Mouse (Mus musculus) 416B (cell line): ENCODE results near the gene Hoxb8.
A peak's percentile ranks its signal among the peaks of the same experiment; 100 is the strongest.

Source experiments
- DNase-seq: peaks from one replicate; pipeline ENCODE4 v3.0.0; 2011; ENCODE audit warnings: low read depth

Hoxb8 gene

DNA sequence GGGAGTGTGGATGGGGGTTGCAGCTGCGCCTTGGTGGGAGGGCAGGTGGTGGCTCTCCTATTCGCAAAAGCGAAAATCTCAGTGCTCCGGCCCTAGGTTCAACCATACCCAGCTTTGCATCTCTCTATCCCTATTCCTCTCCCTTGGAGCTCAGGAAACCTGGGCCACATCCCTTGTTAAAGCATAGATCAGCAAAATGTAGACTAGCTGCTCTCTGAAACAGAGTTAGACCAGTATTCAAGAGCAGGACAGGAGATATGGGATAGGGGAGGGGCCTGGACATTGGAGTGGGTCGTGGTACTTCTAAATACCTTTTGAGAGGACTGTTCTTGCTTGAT is 33.6 kb downstream of the Hoxb8 start:
- DNase-seq = no peak

DNA sequence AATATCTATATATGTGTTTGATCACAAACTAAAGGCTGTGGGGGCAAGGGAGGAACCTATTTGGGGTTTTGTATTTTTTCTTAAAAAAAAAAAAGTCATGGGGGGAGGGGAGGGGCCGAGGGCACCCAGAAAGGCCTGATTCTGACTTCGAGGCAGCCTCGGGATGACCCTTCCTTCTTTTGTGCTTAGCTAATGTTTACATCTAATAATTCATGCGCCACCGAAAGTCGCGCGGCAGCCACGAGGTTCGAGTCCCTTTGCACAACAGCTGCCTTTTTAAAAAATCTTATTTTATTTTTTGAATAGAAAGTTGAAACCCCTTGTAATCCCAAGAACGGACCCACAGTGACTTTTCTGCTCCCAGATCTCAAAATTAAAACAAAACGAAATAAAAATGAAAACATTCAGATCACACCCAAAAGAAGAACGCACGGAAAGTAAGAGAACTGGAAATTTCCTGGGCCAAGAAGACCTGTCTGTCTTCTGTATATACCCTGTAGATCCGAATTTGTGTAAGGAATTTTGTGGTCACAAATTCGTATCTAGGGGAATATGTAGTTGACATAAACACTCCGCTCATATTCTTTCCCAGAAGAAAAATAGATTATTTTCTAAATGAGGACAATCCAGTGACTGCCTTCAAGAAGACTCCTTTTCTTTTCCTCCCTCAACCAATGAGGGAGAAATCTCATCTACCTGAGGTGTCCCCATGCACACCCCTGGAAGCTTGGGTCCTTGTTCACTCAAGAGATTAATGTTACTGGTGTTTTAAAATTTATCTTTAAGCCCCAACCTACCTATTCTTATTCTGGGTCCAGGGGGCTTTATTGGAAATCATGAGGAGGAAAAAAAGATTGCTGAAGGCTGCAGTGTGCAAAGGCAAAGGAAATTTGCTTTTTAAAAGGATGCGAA is 35.2 kb downstream of the Hoxb8 start:
- DNase-seq = no peak

DNA sequence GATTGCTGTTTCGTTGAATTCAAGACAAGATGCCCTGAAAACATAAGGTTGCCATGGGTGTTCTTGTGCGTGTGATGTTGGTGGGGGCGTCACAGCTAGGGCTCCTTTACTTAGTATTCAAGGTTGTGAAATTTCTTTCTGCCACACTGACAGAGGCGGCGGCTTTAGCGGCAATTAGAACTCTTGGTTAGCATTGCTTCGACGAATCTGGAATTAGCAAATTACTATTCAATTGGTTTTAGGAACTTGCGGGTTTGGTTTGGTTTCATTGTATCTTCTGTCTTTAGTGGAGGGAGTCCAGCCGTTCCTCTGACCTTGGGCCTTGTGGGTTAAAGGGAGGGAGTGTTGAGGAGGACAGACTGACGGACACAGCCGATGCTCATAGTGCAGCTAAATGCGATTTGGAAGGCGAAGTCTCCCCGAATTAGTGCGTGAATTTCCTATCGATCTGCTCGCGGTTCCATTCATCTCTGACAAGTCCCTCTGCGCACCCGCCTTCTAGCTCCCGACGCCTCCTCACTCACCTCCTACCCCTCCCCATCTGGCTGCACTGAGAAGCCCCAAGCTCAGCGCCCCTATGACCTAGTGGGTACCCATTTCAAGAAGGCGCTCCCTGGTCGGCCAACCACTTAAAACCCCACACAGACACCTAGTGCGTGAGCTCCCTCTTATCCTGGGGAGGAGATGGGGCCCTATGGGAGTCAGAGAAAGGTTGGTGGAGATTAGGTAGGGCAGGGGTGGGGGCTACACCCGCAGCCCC is 36.1 kb downstream of the Hoxb8 start, which contains the start of gene Hoxb4:
Gene Hoxb4, plus strand, starts transcription at position 660 of the 760 bp plus-strand sequence.
- DNase-seq = peak; percentile 12

DNA sequence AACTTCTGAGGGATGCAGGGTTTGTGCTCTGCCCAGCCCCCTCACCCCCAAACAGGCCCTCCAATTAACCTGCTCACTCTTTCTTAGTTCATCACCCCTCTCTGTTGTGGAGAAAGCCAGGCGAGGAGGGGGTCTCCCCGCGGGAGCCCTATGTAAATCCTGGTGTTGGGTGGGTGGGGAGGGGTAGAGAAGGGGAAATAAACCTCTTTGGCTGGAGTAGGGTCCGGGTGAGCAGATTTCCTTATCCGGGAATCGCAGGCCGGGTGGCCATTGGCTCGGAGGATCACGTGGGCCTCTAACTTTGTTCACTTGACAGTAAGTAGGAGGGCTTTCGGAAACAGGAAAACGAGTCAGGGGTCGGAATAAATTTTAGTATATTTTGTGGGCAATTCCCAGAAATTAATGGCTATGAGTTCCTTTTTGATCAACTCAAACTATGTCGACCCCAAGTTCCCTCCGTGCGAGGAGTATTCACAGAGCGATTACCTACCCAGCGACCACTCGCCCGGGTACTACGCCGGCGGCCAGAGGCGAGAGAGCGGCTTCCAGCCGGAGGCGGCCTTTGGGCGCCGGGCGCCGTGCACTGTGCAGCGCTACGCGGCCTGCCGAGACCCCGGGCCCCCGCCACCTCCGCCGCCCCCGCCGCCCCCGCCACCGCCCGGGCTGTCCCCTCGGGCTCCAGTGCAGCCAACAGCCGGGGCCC is 36.8 kb downstream of the Hoxb8 start:
- peak; percentile 91 for DNase-seq

DNA sequence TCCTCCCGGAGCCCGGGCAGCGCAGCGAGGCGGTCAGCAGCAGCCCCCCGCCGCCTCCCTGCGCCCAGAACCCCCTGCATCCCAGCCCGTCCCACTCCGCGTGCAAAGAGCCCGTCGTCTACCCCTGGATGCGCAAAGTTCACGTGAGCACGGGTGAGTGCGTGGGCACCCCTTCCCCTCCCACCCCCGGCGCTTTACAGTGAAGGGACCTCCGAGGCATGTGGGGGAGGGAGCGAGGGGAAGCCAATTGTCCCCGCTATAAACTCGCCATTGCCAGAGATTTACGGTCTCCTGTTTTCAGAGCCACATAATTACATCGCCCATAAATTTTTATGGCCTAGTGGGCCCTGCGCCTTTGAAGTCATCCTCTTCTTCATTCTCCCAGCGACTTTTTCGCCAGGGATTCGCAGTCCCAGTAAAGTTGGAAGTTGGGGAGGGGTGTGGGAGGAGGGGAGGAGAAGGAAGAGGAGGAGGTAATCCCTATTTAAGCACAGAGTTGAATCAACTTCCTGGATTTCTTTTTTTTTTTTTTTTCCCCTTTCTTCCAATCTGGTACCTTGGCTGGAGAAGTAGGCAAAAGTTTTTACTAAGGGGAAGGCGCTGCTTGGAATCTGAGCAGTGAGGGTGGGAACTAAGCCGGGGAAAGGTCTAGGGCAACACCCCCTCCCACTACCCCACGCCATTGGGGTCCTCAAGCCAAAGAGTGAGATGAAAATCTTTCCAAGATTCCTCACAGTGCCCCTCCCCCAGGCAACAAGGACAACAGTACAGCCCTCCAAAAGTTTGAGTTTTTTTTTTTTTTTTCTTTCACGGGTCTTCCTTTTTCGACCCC is 37.6 kb downstream of the Hoxb8 start:
- DNase-seq = peak; percentile 38

DNA sequence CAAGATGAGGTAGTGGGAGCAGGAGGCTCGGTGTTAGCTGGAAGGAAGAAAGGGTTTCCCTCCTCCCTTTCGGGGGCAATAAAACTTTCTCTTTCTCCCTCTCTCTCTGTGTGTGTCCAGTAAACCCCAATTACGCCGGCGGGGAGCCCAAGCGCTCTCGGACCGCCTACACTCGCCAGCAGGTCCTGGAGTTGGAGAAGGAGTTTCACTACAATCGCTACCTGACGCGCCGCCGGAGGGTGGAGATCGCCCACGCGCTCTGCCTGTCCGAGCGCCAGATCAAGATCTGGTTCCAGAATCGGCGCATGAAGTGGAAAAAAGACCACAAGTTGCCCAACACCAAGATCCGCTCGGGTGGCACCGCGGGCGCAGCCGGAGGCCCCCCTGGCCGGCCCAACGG is 38.2 kb downstream of the Hoxb8 start:
- DNase-seq = peak; percentile 12

DNA sequence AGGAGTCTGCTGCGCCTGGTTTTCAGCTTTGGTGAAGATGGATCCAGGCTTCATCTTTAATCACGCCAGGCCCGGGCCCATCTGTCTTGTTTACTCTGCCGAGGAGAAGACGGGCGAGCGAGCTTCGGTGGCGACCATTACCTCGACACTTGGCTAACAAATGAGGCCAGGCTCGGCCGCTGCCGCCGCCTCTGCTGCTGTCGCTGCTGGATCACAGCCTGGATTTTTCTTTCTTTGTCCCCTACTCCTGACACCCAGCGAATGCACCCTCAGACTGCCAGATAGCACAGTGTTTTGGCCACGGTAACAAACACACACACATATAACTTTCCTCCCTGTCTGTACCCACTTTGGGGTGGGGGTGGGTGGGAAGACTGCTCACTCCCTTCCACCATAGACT is 39.0 kb downstream of the Hoxb8 start:
- DNase-seq = no peak

DNA sequence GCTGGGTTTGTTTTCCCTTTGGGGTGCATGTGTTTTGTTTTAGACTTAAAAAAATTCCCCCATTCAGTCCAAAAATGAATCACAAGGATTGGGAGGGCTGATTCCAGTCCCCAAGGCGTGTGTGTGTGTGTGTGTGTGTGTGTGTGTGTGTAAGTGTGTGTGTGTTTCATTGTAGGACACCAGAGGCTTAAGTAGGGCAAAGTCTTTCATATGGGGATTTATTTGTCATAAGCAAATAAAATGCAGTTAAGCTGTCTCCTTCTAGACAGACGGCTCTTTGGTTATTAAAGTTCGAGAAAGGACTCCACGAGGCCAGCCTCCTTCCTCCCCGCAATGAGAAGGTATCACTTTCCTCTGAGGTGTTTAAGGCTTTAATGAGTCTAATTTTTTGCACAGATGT is 40.1 kb downstream of the Hoxb8 start:
- DNase-seq = no peak

DNA sequence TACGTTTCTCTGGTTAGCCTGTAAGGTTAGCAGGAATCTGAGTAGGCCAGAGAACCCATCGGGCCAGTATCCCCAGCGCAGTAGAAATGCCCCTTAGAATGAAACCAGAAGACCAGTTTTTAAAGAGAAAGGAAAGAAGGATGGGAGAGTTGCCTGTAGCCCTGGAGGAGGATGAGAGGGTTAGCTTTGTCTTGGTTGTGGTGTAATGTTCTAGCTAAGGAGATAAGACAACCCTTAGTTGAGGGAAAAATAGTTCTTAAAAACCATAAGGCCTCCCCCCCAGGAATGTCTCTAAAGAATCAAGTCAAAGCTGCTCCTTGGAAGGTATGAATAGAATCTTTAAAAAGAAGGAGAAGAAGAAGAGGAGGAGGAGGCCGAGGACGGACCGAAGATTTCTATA is 41.0 kb downstream of the Hoxb8 start:
- DNase-seq = no peak

DNA sequence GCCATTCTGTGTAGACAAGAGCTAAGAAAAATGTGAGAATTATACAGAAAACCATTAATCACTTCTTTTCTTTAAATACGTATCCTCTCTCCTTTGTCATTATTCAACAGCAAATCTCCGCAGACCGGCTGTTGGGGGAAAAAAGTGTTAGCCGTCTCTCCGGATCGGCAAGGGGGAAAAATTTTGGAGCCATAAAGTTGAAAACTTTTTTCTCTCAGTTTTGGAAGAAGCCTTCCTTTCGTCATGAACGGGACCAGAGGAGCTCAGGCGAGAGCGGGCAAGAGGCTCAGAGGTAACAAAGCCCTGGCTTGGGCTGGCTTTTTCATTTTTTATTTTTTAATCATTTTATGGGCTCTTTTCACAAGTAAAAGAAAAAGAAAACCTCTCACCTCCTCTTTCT is 41.4 kb downstream of the Hoxb8 start, which contains the start of gene Hoxb3:
Gene Hoxb3, plus strand, starts transcription at position 173 of the 400 bp plus-strand sequence.
- no peak for DNase-seq

DNA sequence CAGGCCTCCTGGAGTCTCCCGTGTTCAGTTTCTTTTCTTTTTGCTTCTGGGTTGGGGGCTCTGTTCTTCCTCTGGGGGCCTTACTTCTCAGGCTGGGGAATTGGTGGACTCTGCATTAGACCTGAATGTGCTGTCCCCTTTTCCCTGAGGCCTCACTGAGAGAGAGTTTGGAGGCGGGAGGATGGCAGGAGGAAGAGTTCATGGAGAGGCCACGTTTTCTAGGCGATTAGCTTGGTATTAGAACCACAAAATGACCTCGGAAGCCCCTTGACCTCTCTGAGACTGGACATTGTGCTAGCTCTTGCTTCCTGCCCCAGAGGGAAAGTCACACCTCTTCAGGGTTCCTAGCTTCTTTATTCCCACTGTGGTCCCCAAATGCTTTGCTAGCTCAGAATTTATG is 42.4 kb downstream of the Hoxb8 start:
- no peak for DNase-seq

DNA sequence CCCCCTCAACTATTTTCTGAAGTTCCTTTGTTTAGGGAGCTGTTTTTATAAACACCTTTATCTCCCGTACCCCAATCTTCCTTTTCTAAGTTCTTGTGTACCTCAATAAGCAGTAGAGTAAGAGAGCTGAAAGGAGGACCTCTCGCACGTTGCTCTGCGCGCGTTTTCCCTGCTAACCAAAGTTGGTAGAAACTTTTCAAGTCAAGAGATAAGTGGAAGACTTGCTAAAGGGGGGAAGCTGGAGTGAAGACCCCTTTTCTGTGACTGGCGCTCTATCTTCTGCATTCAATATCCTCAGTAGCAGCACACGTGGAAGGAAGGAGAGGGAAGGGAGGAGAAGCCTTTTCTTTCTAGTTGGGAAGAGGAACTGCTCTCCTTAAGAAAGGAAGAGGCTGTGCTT is 43.3 kb downstream of the Hoxb8 start:
- DNase-seq = no peak

DNA sequence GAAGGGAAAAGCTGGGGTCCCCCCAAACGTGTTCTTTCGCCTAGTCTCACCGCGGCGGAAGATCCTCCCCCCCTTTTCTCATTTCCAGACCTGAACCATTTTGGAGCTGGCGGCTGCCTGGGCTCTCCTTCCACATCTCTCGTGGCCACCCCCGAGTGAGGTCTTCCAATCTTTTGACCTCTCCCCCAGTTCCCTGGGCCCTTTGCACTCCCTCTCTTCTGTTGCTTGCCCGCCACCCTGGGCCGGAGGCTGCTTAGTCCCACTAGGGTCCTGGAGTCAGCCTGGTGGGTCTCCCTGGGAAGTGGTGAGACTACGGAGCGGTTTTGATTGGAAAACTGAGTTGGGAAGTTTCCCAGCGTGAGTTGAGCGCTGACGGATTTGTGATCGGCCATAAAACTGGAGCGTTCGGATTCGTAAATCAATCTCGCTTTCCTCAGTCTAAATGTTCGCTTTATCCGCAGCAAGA is 44.1 kb downstream of the Hoxb8 start:
- DNase-seq = no peak

DNA sequence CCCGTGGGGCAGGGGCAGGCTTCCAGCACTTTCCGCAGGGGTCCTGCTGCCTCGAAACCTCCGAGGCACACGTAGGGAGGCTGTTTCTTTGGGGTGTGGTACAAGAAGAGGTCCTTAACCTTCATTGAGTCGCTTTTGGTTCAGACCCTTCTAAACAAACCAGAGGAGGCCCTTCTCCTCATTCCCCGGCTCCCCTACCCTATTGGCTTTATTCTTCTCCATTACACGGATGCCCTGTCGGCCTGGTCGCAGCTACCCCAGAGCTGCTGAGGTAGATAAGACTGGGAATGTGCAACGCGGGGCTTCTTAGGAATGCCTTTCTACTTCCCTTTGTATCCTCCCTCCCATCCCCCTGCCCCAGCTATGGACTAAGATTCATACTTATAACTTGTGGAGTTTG is 45.0 kb downstream of the Hoxb8 start:
- no peak for DNase-seq

DNA sequence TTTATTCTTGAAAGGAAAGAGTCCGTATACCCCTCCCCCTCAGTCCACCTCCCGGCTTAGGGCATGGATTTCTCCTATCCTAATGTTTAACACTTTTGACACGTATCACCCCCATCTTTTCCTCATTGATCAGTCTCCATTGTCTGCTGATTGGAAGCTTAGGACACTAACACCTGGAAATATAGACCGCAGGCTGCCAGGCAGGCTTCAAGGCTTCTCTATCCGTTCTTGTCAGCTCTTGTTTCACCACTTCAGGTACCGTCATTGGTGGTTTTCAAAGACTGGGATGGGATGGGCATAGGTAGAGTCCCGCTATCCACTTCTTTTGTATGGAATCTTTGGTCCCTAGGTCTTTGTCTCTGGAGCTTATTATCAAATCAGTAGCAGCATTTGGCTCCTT is 45.4 kb downstream of the Hoxb8 start:
- no peak for DNase-seq

DNA sequence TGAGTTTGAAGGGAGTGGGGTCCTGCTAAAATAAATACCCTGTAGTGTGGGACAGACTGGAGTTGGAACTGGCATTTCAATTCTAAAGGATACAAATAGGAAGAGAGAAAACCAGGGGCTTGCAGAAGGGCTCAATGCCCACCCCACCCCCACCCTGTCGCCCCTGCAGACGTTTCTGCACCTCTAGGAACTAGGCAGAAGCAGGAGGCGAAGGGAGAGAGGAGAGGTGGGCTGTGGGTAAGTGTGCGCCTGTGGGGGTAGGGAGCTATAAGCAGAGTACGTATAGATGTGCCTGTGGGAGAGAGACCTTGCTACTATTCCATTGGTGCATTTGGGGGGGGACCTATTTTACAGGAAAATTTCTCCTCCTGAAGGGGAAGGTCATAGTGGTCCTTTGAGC is 46.0 kb downstream of the Hoxb8 start:
- no peak for DNase-seq

DNA sequence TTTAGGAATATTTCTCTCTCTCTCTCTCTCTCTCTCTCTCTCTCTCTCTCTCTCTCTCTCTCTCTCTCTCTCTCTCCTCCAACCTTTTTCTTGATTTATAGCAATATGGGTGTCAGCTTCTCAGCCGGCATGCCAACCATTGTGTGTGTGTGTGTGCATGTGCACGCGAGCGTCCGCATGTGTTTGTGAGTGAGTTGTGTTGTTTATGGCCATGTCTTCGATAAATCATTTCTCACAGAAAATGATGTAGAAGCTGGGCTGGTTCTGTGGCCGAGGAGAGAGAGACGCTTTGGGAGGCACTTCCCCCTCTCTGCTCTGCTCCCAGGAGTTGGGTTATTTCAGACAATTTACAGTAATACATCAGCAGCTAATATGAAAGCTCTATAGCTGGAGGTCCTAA is 46.9 kb downstream of the Hoxb8 start:
- no peak for DNase-seq

DNA sequence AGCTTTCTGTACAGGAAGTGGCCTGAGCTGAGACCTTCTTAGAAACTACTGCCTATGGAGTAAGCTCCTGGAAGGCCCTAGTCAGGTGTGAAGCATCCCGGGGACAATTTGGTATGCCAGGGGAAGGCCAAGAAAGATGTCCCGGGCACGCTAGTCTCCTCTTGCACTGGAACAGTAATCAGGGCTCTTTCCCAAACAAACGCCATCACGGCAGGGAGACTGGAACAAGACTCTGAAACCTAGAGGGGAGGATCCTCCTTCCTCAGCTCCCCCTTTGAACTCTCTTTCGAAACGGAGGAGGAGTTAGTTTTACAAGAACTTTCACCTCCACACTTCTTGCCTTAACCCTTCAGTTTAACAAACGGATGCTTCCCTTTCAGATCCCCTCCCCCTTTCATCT is 50.4 kb downstream of the Hoxb8 start:
- no peak for DNase-seq

DNA sequence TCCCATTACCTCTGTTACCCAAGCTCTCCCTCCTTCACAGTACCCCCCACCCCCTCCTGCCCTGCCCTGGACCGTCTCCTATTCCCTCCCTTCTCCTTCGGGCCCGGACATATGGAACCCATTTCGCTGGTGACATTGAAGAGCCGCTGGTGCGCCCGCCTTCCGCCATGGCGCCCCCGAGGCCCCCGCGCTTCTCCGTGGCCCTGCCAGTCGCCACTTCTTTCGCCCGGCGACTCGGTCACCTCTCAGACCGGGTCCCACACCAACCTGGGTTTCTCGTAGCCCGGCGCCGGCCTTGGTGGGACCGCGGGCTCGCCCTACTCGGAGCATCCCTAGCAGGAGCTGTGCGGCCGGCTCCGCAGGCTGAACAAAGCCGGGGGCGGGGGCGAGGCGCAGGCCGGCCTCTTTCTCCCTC is 50.9 kb downstream of the Hoxb8 start:
- no peak for DNase-seq

DNA sequence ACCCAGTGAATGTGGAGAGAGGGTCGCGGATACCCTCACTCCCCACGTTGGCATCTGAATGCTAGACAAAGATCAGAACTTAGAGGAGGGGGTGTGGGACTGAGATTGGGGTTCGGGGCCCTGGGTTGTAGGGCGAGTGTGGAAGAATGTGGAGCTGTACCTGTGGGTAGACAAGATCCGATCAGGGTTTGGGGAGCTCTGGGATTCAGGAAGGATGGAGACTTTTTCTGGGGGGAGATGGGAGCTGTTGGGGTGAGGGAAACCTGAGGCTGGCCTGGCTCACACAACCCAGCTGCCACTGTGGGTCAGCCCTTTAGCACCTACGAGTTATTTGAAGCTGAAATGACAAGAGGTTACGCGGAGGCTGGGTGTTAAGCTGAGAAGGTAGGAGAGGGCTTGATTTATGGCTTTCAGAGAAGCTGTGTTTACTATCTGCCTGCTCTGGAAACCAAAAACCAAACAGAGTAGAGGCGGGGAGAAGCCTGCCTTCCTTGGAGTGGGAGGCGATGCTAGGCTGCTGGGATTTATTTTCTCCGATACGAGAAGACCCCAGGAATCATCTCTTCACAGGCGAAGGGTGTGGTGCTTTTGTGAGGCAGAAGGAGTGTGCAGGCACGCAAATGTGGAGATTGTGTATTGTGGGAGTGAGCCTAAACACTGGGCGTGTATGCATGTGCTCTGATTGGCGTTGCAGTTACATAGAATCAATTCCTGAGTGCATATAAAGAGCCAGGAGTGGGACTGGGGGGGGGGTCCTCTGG is 51.7 kb downstream of the Hoxb8 start:
- no peak for DNase-seq

DNA sequence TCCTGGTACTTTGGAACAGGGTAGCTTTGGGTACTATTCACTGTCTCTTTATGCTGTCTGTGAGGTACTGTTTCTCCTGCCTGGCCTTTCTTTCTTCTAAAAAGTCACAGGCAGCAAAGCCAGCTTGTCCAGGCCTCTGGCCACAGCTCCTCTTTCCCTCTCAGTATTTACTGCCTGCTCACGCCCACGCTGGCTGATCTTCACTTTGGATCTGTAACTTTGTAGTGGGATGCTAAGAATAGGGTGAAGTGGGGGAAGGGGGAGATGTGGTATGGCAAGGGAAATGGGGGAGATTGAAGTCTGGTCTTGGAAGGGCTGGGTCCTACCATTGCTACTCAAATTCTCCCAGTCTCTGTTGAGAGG is 52.3 kb downstream of the Hoxb8 start:
- no peak for DNase-seq
